Mouse (Mus musculus) liver, postnatal 0 days (tissue): ENCODE measurements around the gene Isyna1. TPM values are rescaled to one million over a fixed set of nuclear protein-coding genes. Genes with fewer than 3 reads are reported as not detected.

Experiments
- ATAC-seq: fragments of 200-750 bp; cut with Nextera tagmentation; 2 replicates; pipeline ENCODE4 v1.8.0; 2017; ENCODE audit warnings: mild to moderate bottlenecking, moderate library complexity
- DNase-seq: peaks from one replicate; pipeline ENCODE4 v3.0.0-alpha.2; 2016
- H3K27ac ChIP-seq: fragments of 300-500 bp; sonication (generic); 2 replicates; pipeline ENCODE4 v1.5.1; 2014; ENCODE audit warnings: antibody characterized with exemption, moderate library complexity, mild to moderate bottlenecking, low read depth
- H3K27me3 ChIP-seq: fragments of 300-500 bp; sonication (generic); 2 replicates; pipeline ENCODE4 v1.6.1; 2014; ENCODE audit warnings: low read length, control low read depth, mixed read lengths; ENCODE audit not compliant: insufficient read depth
- H3K36me3 ChIP-seq: fragments of 300-500 bp; sonication (generic); replicated peaks from 2 replicates; pipeline ENCODE4 v1.6.1; 2014; ENCODE audit warnings: mild to moderate bottlenecking, control low read depth, low read length, moderate library complexity, mixed read lengths; ENCODE audit not compliant: insufficient read depth
- H3K4me1 ChIP-seq: fragments of 300-500 bp; sonication (generic); 2 replicates; pipeline ENCODE4 v1.6.1; 2014; ENCODE audit warnings: antibody characterized with exemption, mild to moderate bottlenecking, control low read depth; ENCODE audit not compliant: insufficient read depth
- H3K4me2 ChIP-seq: fragments of 300-500 bp; sonication (generic); 2 replicates; pipeline ENCODE4 v1.6.1; 2014; ENCODE audit warnings: low read depth, mild to moderate bottlenecking, low read length, moderate library complexity, mixed read lengths
- H3K4me3 ChIP-seq: fragments of 300-500 bp; sonication (generic); 2 replicates; pipeline ENCODE4 v1.5.1; 2014; ENCODE audit warnings: low read depth, low read length
- H3K9ac ChIP-seq: fragments of 300-500 bp; sonication (generic); replicated peaks from 2 replicates; pipeline ENCODE4 v1.6.1; 2014; ENCODE audit warnings: mild to moderate bottlenecking, moderate library complexity
- H3K9me3 ChIP-seq: fragments of 300-500 bp; sonication (generic); 2 replicates; pipeline ENCODE4 v1.6.1; 2016; ENCODE audit warnings: mild to moderate bottlenecking, control low read depth, low read length, mixed read lengths
- CTCF ChIP-seq: sonication (generic); IDR thresholded peaks from 2 replicates; pipeline ENCODE4 v1.5.1; 2016; ENCODE audit warnings: antibody characterized with exemption, low read depth
- EP300 ChIP-seq: IDR thresholded peaks from 2 replicates; pipeline ENCODE4 v1.6.1; 2016; ENCODE audit warnings: antibody characterized with exemption, low read depth, mild to moderate bottlenecking
- WGBS: fragments of 180-500 bp; shearing (Covaris S2); extraction: QIAGEN DNeasy Blood & Tissue Kit; methylation state at CpG from one replicate; pipeline ENCODE4 v1.1.7; 2014; ENCODE audit not compliant: insufficient replicate concordance; 5-methylcytosine and 5-hydroxymethylcytosine counted together
- polyA plus RNA-seq: library from polyadenylated mRNA; unstranded; fragments of >200 nt; fragmentation: Nextera tagmentation; extraction: Ambion mirVana; gene quantifications from 2 replicates; pipeline ENCODE4 v1.2.1, GENCODE M21; 2015

Isyna1 gene
- polyA plus RNA-seq, 1 experiment from 2014 or later: 21.6 TPM

- Histone ChIP-seq H3K4me2 (no peak overlapping the region), H3K4me3 (no peak overlapping the region), H3K4me1 (peaks cover 75% of the 10 kb centered on the region), H3K9ac (peak overlapping the region; percentile 19; the same call in 1 of the 2 replicates), H3K36me3 (peaks cover 6% of the 10 kb centered on the region; the same call in 1 of the 2 replicates), H3K27me3 (no peaks in the 10 kb centered on the region), H3K9me3 (no peaks in the 10 kb centered on the region), H3K27ac (peak overlapping the region; percentile 96)
- DNase-seq: peak; percentile 63
- no peak for ATAC-seq
- no peak for TF ChIP-seq EP300
- no peak for TF ChIP-seq CTCF
Measured at GRCm38 (mm10) chr8:70553740-70554139, 40.4 kb upstream of the Isyna1 start.

GRCm38 (mm10) chr8:70555079-70555747 lies 39.0 kb upstream of the Isyna1 start:
- Histone ChIP-seq H3K4me2 (no peak overlapping the region), H3K27ac (peak overlapping the region; percentile 96), H3K27me3 (no peaks in the 10 kb centered on the region), H3K9me3 (no peaks in the 10 kb centered on the region), H3K36me3 (peaks cover 7% of the 10 kb centered on the region; the same call in 1 of the 2 replicates), H3K4me3 (no peak overlapping the region), H3K9ac (no peak overlapping the region), H3K4me1 (peaks cover 73% of the 10 kb centered on the region)
- TF ChIP-seq EP300: peak; percentile 74; the same call in 1 of the 2 replicates
- no peak for TF ChIP-seq CTCF
- no peak for DNase-seq
- 60% methylated on average over 4 of the region's 4 CpGs for WGBS
- peak; percentile 82 for ATAC-seq

- Histone ChIP-seq H3K4me1 (peaks cover 77% of the 10 kb centered on the region), H3K27ac (peak overlapping the region; percentile 56), H3K4me2 (no peak overlapping the region), H3K9me3 (no peaks in the 10 kb centered on the region), H3K4me3 (no peak overlapping the region), H3K27me3 (no peaks in the 10 kb centered on the region), H3K36me3 (0 out of 2 replicates have a peak, but pooled peaks cover 2% of the 10 kb centered on the region), H3K9ac (peak overlapping the region; percentile 36; the same call in 1 of the 2 replicates)
- DNase-seq (peak; percentile 47), ATAC-seq (peak; percentile 56)
- WGBS: 15% methylated on average over 4 of the region's 4 CpGs
- peak; percentile 60 for TF ChIP-seq CTCF
- no peak for TF ChIP-seq EP300
Measured at GRCm38 (mm10) chr8:70558334-70558733, 35.8 kb upstream of the Isyna1 start.

GRCm38 (mm10) chr8:70558983-70559382 lies 35.2 kb upstream of the Isyna1 start:
- Histone ChIP-seq H3K27me3 (no peaks in the 10 kb centered on the region), H3K36me3 (0 out of 2 replicates have a peak, but pooled peaks cover 2% of the 10 kb centered on the region), H3K27ac (peak overlapping the region; percentile 56; the same call in 1 of the 2 replicates), H3K4me1 (peaks cover 75% of the 10 kb centered on the region), H3K4me2 (no peak overlapping the region), H3K9ac (no peak overlapping the region), H3K9me3 (no peaks in the 10 kb centered on the region), H3K4me3 (no peak overlapping the region)
- WGBS: 69% methylated on average over 3 of the region's 3 CpGs
- no peak for ATAC-seq
- no peak for DNase-seq
- TF ChIP-seq CTCF: peak; percentile 53
- no peak for TF ChIP-seq EP300

GRCm38 (mm10) chr8:70560096-70560495 lies 34.1 kb upstream of the Isyna1 start:
- DNase-seq (peak; percentile 56), ATAC-seq (no peak)
- Histone ChIP-seq H3K36me3 (0 out of 2 replicates have a peak, but pooled peaks cover 2% of the 10 kb centered on the region), H3K4me1 (peaks cover 76% of the 10 kb centered on the region), H3K4me3 (no peak overlapping the region), H3K9me3 (no peaks in the 10 kb centered on the region), H3K9ac (0 out of 2 replicates have a peak overlapping the region, but pooled peaks have one; percentile 0), H3K4me2 (no peak overlapping the region), H3K27me3 (no peaks in the 10 kb centered on the region), H3K27ac (0 out of 2 replicates have a peak overlapping the region, but pooled peaks have one; percentile 36)
- 44% methylated on average over 2 of the region's 2 CpGs for WGBS
- no peak for TF ChIP-seq EP300
- TF ChIP-seq CTCF: peak; percentile 72

GRCm38 (mm10) chr8:70560564-70560963 lies 33.6 kb upstream of the Isyna1 start:
- no peaks in the 10 kb centered on the region for H3K9me3 ChIP-seq
- no peak overlapping the region for H3K4me2 ChIP-seq
- no peaks in the 10 kb centered on the region for H3K27me3 ChIP-seq
- H3K4me1 ChIP-seq: peaks cover 79% of the 10 kb centered on the region
- TF ChIP-seq CTCF: no peak
- no peak for TF ChIP-seq EP300
- DNase-seq: no peak
- no peak overlapping the region for H3K4me3 ChIP-seq
- H3K9ac ChIP-seq: peak overlapping the region; percentile 0; the same call in 1 of the 2 replicates
- no peak for ATAC-seq
- H3K36me3 ChIP-seq: 0 out of 2 replicates have a peak, but pooled peaks cover 2% of the 10 kb centered on the region
- 50% methylated on average over 3 of the region's 3 CpGs for WGBS
- peak overlapping the region; percentile 36 for H3K27ac ChIP-seq
